Mouse (Mus musculus) induced T-regulatory cell, adult 2 months (primary cell): ENCODE measurements at regions not wholly inside any gene's neighbourhood (a gene's known extent, or its start where the extent isn't known, plus 50 kb on each side); places are given as distances from the start of the nearest gene placed in this dataset.

Experiments used
- DNase-seq: peaks from one replicate; pipeline ENCODE4 v3.0.0-alpha.2; 2012; ENCODE audit warnings: low read depth

GRCm38 (mm10) chr15:60632789-60633456, 220.7 kb downstream of the Fam84b start:
- DNase-seq = no peak

GRCm38 (mm10) chr15:60630756-60631402, 222.7 kb downstream of the Fam84b start:
- no peak for DNase-seq

GRCm38 (mm10) chr15:60618801-60619200, 234.8 kb downstream of the Fam84b start:
- DNase-seq = no peak

GRCm38 (mm10) chr15:60617371-60617770, 236.2 kb downstream of the Fam84b start:
- DNase-seq = no peak

- no peak for DNase-seq
Observed at GRCm38 (mm10) chr15:60601885-60602284, 251.7 kb downstream of the Fam84b start.

- DNase-seq = no peak
Observed at GRCm38 (mm10) chr15:60577084-60577483, 276.5 kb downstream of the Fam84b start.

- no peak for DNase-seq
Observed at GRCm38 (mm10) chr15:60566267-60566666, 287.3 kb downstream of the Fam84b start.

GRCm38 (mm10) chr15:60565017-60565416, 288.6 kb downstream of the Fam84b start:
- no peak for DNase-seq

GRCm38 (mm10) chr15:60560641-60561040, 292.9 kb downstream of the Fam84b start:
- DNase-seq = no peak

GRCm38 (mm10) chr15:60555691-60556090, 297.9 kb downstream of the Fam84b start:
- DNase-seq = no peak

GRCm38 (mm10) chr15:60554587-60554986, 299.0 kb downstream of the Fam84b start:
- DNase-seq = no peak

GRCm38 (mm10) chr15:60548045-60548444, 305.5 kb downstream of the Fam84b start:
- no peak for DNase-seq

- no peak for DNase-seq
Observed at GRCm38 (mm10) chr15:60537191-60537590, 316.4 kb downstream of the Fam84b start.

- DNase-seq = no peak
Observed at GRCm38 (mm10) chr15:60534701-60535100, 318.9 kb downstream of the Fam84b start.

- DNase-seq = no peak
Observed at GRCm38 (mm10) chr15:60516810-60517209, 336.8 kb downstream of the Fam84b start.

GRCm38 (mm10) chr15:60476755-60477310, 376.7 kb downstream of the Fam84b start:
- DNase-seq = no peak

GRCm38 (mm10) chr15:60475086-60475485, 378.5 kb downstream of the Fam84b start:
- no peak for DNase-seq

GRCm38 (mm10) chr15:60431916-60432315, 415.5 kb upstream of the 4933412E24Rik start:
- DNase-seq = no peak

- DNase-seq = no peak
Observed at GRCm38 (mm10) chr15:60419081-60419480, 402.7 kb upstream of the 4933412E24Rik start.

- DNase-seq = no peak
Observed at GRCm38 (mm10) chr15:60392267-60392666, 375.9 kb upstream of the 4933412E24Rik start.

GRCm38 (mm10) chr15:60390336-60390735, 373.9 kb upstream of the 4933412E24Rik start:
- DNase-seq = no peak

GRCm38 (mm10) chr15:60387962-60388361, 371.5 kb upstream of the 4933412E24Rik start:
- no peak for DNase-seq
